Mouse (Mus musculus): ENCODE data around the gene Reln.

Gene Reln

DNA sequence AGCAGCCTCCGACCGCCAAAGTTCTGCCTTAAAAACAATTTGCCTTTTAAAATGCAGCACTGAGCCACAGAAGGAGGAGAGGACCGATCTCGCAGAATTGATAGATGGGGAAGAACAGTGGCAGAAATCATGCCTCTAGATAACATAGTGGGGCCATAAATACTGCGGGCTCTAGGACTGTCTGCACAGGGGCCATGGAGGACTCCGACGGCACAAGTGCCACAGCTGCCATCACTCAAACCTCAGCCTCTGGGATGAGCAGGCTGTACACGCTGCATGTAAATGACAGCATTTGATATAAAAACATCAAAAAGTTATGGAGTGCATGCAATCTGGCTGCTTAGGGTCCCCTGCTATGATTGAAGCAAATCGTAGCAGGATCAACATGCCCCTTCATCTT lies 227.6 kb downstream of the Reln start:
- no peak for DNase-seq (ENCODE audit: low spot score in 2 of 2)

DNA sequence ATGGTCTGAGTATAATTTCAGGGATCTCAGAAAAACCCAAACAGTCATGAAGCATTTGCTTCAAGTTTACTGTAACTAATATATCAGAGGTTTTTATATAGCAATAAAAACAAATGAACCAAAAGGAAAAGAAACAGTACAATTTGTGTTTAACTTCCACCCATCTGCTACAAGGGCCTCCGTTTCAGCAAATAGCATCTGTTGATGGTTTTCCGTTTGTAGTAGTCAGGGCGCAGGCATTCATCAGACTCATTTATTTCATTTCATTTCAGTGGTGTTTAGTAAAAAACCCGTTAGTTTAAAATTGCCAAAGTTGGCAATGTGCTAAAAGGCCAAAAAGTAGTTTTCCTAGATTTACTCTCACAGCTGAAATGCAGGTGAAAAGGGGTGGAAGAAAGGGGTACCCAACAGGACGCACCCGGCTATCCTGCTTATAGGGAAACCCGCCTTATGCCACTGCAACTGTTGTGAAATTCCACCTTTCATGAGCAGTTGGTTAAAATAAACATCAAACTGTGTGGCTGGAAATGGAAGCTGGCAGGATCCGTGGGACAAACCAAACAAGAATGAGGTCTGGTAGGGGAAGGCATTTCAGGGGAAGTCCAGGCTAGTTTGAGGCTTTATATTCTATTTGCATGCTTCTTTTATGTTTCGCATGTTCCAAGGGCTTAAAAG lies 237.6 kb downstream of the Reln start:
- no peak for DNase-seq (ENCODE audit: low spot score in 2 of 2)

DNA sequence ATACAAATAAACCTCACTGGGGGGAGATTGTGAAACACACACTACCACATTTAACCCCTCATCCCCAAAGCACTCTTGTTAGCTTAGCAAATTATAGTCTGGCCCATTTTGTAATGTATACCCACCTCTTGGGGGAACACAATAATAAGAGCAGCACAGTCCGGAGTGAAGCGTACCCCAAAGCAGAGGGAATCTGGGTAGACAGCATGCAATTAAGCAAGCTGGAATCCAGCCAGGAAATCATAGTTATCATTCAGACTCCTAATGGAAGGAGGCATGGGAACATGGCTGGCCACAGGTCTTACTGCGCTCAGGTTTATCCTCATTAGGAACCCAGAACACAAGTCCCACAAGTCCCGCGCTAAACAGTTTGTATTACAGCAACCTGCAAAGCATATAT lies 249.5 kb downstream of the Reln start:
- DNase-seq (ENCODE audit: low spot score in 2 of 2): no peak

DNA sequence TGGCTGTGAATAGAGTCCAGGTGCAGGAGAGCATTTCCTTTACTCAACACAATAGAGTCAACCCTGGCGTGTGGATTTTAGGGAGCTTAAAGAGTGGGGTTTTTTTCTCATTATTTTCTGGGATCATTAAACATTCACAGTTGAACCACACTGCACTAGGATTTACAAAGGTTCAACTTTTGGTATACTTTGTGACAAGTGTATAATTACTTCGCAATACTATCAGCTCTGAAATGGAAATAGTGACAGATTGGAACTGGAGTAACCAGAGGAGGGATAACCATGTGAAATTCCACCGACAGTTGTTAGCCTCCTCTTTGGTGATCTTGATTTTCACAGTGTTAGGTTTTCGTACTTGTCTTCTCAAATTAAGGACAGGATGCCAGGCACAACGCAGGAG lies 250.5 kb downstream of the Reln start:
- DNase-seq (ENCODE audit: low spot score in 2 of 2): no peak

DNA sequence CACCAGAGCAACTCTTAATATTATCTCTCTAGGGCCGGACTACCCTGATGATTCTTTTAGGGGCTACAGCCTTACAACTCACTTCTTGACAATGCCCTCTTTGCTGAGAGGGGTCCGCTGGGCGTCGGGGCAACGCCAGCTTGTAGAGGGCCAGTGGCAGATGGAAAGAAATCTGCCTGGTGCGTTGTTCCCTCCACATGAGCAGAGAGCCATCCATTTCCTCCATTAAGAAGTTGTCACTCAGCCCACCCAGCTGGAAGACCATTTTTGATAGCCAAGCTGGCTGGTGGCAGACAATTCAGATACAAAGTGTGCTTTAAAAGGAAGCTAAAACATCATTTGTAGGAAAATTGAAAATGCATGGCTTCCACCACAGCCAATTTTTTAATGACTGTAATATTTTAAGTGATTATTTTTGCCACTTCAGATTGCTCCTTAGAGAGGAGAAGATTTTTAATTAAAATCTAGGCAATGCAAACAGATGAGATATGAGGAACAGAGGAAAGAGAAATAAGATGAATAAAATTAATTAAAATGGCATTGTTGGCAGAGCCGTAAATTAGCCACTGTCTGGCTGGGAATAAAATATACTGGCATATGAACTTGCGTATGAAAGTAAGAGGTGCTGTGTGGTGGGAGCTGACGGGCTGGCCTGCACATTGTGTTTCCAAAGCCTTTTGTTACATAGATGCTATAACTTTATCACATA lies 251.2 kb downstream of the Reln start:
- DNase-seq (ENCODE audit: low spot score in 2 of 2): no peak

DNA sequence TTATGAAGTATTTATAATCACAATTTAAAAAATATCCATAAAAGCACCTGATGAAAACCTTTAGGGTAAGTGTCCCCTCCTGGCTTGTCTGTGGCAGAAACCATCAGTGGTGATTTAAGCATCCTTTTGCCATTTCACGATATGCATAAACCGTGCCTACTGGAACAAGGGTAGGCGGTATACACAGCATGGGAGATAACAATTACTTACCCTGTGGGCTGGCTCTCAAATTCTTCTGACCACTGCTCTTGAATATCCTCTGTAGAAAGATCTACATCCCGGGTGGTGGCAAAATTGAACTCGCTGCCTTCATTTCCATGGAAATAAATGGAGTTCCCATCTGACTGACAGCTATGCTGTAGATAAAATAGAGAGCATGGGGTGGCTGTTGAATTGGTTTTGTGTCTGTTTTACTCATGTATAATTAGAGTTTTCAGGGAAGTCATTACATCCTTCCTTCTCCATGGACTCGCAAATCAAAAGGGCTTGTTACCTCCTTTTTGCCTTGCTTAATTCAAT lies 264.0 kb downstream of the Reln start:
- no peak for DNase-seq (ENCODE audit: low spot score in 2 of 2)

DNA sequence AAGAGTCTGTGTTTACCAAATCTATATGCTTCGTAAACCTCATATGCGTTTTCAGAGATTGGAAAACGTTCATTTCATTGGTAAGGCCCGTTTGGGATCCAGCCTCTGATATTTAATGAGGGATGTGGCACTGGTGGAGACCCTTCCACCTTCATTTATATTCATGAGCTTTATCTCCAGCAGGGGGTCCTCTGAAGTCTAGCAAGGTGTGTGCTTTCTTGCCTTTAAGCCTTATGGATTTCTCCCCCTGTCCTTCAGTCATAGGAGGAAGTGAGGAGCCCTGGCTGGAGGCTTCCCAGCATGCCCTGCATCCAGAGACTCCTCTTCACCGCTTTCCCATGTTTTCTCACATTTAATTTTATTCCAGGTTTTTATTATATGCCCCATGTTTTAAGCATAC lies 269.5 kb downstream of the Reln start:
- no peak for DNase-seq (ENCODE audit: low spot score in 2 of 2)

DNA sequence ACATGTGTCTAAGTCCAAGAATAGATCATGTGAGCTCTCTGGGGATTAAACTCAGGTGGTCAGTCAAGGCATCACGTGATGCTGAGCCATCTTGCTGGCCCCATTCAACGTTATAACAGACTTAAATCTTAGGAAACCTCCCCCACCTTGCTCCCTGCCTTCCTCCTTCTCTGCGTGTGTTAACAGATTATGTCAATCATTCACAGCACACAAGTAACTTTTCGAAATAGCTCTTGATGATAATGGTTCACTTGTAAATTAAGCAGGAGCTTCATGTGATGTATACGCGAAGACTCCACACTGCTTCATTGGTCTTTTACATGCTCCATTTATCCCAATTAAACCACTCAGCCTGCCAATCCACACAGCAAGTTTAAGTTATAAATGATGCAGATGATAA lies 271.9 kb downstream of the Reln start:
- no peak for DNase-seq (ENCODE audit: low spot score in 2 of 2)

DNA sequence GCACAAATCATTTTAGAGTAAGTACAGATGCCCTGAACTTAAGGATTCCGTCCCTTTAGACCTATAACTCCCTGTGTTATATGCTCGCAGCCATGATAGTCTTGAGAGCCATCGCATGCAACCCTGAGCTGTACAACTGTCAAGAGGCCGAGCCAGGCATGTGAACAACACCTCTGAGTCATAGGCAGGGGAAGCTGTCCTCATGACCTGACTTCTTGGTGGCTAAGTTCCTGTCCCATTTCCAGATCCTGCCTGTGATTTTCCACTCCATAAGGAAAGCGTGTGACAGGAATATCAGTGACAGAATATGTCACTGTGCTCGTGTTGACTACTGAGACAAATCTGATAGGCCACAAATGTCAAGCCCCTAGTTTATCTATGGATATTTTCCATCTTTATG lies 285.3 kb downstream of the Reln start:
- DNase-seq (ENCODE audit: low spot score in 2 of 2): no peak

DNA sequence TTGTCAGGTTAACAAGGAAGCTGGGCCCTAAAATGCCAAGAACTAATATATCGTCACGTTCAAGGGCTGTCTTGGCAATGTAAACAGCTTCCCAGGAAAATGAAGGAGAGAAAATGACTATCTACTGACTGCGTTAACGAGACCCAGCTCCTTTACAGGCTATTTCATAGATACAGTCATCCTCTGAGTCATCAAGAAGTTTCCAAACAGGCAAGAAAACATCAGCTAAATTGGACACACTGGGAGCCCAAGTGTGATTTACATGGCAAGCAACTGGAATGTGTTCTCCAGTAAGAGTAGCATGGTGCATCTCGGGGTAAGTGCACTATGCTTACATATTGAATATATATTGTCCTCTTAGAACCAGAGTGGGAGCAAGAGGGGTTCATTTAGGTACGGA lies 302.7 kb downstream of the Reln start:
- DNase-seq (ENCODE audit: low spot score in 2 of 2): no peak

DNA sequence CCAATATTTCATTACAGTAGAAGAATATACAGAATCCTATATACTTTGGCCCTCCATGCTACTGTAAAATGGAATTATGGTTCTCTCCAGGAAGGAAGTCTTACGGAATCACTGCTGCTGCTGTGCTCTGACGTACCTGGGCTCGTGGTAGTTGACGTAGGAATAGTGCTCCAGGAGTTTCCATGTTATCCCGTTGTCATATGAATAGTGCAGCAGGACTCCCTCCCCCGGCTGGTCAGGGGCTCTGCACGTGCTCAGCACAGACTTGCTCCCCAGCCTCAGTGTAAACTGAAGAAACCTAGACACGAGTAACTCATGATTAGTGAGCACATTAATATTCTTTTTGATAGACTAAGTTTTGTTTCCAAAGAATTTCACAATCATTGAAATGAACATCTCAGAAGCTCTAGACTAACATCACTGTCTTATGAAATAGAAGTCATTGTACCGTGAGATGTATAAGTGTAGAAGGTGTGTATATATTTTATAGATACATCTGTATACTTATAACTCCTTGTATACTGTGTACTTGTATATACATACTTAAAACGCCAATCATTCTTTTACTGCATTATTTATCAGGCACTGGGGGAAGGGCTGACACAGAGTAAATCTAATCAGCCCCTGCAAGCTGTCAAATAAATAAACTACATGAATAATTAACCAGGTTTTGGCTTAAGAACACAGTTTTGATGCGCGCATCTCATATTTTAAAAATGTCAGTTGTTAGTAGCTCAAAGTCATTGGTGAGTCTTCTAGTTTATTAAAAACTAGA lies 304.9 kb downstream of the Reln start:
- no peak for DNase-seq (ENCODE audit: low spot score in 2 of 2)

DNA sequence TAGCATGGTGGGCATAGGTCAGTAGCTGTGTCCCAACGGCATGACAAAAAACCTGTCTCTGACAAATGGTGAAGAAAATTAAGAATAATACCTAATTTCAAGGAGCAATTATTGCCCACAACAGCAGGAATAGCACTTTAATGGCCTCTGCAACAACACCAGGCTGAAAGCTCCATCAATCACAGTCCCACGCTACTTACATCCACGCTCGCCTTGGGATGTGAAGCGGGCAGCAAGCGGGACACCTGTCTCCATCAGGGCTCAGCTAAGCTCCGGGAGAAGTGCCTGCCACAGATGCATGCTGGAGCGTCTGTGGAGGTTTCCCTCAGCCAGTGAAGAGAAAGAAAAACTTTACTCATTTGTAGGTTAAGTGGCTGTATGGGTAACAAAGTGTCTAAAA lies 309.3 kb downstream of the Reln start:
- no peak for DNase-seq (ENCODE audit: low spot score in 2 of 2)

DNA sequence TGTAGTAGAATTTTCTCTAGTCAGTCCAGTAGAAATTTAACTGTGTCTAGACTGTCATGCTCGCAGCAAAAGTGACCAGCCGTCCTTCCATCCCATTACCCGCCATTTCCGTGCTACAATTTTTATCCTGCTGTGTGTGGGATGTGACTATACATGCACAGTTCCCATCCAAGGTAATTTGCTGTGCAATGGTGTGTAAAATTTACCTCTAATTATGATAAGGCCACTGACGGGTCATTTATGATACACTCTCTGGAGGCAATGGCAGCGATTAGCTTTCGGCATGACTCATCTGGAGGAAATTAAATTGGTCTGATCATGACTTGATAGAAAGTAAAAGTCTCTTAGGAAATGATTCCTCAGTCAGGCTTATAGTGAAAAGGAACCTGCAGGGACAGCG lies 311.5 kb downstream of the Reln start:
- DNase-seq (ENCODE audit: low spot score in 2 of 2): no peak

DNA sequence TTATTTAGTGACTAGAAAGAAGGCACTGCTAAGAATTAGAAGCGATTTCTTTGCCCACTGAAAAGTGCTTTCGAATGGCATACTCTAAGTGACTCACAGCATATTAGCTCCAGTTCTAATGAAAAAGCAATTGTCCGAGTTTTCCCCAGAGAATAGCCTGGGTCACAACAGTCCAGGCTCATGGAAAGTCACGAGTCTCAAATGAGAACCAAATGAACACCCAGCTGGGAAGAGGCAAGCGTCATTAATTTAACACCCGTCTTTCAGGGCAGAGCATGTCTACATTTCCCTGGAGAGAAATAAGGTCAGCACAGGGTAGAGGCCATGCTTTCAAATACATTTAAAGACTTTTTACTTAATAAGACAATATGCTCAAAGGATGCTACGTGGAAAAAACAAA lies 312.8 kb downstream of the Reln start:
- DNase-seq (ENCODE audit: low spot score in 2 of 2): no peak

DNA sequence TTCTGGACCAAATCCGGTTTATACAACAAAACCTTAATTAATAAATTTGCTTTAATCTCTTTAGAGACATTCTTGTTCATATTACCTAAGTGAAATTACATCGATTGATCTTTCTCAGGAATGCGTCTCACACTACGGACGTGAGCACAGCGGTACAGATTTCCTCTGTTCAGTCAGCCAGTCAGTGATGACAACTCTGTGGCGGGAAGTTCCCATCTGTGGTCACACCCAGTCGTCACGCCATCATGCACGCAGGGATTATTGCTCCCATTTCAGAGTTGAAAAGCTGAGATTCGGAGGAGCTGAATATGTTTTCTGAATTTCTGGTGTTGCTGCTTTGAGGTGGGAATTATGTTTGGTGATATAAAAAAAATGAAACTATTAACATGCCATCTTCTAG lies 316.1 kb downstream of the Reln start:
- no peak for DNase-seq (ENCODE audit: low spot score in 2 of 2)

DNA sequence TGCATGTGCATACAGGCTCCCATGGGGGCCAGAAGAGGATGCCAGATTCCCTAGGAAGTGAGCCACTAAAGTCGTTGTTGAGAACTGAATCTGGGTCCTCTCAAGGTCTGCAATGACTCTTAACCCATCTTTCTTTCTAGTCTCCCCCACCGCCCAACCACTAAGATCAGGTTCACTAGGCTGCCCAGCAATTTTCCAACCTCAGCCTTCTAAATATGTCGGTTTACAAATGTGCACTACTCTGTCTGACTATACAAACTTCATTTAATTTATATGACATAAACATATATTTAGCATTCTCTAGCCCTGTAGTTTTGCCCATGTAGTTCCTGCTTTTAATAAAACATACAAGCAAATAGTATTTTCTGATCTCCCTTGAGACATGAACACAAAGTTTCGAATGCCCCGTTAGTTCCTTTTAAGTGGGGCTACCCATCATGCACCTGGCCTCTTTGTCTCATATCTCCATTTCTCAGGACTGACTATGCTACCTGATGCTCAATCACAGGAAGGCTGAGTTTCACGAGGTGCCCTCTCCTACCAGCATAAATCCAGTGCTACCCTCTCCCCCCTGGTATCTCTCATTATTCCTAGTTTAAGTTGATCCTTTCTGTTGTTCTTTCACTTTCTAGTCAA lies 317.1 kb downstream of the Reln start:
- no peak for DNase-seq (ENCODE audit: low spot score in 2 of 2)

DNA sequence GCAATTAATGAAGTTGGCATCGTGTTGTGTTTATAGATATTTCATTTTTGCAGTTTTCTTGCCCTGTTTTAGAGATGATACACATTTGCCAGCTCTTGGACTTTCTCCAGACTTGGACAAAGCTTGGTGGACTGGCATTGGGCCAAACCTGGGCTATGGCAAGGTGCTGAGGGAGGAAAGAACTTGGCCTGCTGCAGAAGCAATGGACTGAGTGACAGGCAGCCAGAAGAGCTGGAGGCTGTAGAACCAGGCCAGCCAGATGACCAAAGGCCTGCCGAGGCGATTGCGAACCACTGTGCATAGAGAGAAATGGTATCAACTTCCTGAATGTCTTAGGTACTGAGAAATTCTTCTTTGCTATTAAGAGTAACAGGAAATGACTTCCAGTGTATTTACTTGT lies 318.8 kb downstream of the Reln start:
- DNase-seq (ENCODE audit: low spot score in 2 of 2): peak in 1 of 2 experiments; percentile 47

DNA sequence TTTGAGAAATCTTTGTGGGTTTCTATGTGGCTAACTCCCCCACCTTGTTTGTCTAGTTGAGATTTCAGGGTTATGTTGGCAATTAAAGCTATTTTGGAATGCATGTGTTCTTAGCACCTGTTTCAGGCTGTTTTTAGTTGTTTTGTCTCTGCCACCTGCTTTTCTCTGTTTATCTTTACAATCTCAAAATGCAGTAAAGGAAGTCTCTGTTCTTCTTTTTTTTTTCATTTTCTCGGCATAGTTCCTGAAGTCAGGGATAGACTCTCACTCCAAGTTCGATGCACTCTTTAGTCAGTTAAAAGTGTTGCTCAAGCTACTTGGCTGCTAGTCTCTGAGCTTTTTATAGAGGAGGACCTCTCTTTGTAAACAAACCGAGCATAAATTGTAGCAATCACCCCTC lies 320.4 kb downstream of the Reln start:
- DNase-seq (ENCODE audit: low spot score in 2 of 2): no peak

DNA sequence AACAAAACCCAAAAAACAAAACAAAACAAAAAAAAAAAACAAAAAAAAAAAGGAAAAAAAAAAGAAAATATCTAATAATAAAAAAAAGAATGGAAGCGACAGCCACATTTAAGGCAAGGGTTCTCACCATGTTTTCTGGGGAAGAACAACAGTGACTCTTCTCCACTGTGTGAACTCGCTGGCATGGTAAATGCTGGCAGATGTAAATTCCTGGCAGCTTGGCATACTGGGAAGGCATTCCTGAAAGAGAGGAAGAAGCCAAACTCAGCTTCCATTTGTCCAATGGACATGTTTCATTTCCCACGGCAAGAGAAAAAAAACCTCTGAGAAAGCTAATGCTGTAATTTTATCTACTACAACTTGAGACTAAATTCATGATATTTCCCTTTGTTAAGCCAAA lies 326.6 kb downstream of the Reln start:
- DNase-seq (ENCODE audit: low spot score in 2 of 2): no peak

DNA sequence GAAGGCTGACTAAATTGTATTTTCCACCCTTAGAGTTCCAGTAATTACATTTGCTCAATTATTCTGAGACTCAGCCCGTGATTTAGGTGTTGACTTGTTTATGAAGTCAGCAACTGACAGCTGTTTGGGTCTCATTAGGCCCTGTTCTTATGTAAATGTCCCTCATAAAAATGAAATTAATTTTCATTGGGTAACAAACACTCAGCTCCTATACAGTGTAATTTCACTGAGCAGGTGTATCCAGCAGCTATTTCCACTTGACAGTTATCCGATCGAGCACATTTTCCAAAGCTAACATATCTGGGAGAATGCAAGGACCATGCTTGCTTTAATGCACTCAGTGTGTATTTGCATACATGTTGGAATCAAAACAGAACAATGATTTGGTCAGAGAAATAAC lies 330.0 kb downstream of the Reln start:
- DNase-seq (ENCODE audit: low spot score in 2 of 2): no peak

DNA sequence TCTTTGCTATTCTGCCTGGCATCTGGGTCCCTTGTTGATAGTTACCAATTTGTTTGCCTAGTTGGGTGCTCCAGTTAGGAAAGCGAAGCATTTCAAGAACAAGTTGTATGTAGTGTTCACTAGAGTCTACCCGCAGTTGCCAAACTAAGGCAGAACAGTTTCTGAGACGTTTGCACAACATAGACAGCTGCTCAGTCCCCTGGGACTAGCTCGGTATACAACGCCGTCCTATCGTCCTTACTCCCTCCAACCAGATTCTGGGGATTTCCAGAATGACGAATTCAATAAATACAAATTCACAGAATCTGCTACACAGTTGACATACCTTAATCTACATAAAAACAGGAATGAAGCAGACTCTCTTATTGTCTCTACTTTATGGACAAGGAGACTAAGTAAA lies 335.4 kb downstream of the Reln start:
- peak in 1 of 2 experiments; percentile 47 for DNase-seq (ENCODE audit: low spot score in 2 of 2)

DNA sequence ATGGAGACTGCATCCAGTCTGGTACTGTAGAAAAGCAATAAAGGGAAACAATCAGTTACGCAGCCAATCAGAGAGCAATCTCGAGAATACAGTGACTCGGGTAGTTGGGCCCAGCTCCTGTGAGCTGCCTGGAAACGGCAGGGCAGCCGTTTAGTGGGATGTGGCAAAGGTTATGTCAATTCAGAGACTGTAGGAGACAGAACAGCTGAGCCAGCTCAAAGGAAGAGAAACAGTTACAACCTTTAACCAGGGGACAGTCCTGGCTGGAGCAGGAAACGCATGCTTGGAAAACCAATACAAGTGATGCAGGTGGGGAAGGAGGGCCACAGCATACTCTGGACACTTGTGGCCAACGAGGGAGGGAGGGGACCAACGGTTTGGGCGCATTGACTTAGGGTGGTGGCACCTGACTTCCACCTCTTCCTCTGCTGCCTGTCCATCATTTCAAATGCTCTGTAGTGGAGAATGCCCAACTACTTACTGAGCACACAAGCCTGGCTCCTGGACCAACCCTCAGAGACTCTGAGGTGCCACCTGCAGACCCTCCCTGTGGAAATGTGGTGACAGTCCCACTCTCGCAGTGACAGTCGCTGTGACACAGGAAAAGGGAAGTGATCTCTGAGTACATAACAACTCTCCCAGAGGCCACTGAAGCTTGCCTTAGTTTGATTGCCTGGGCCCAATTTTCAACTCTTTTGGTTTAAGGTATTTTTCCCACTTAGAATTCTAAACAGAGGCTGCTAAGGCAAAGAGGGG lies 337.0 kb downstream of the Reln start:
- peak in 1 of 2 experiments; percentile 56 for DNase-seq (ENCODE audit: low spot score in 2 of 2)
